10 mouse cellular contexts compared by ENCODE assay signal in genomic region chr16:37690932-37691730, GRCm38 (mm10). TPM values are rescaled to one million over a fixed set of nuclear protein-coding genes. Genes with fewer than 3 reads are reported as not detected.
DNase-seq lines count a peak whose midpoint lies in the region; ATAC-seq and TF ChIP-seq lines count a peak whose summit lies in the region.
"Had no signal": no experiment of that assay in that cellular context is flagged by ENCODE, and none has a peak within 500 bp of the region (broad histone marks: within the 10 kb centered on the region; RNA-seq: fewer than 3 reads in every experiment).

No protein-coding gene starts in this region.

- no peaks in the 10 kb centered on the region for H3K9me3 ChIP-seq in hindbrain, postnatal 0 days (ENCODE audit: low read length)
- H3K9me3 ChIP-seq in hindbrain, embryonic 10.5 days, result no peaks in the 10 kb centered on the region
- H3K9me3 ChIP-seq in midbrain, postnatal 0 days (ENCODE audit: low read length), result no peaks in the 10 kb centered on the region
- H3K9me3 ChIP-seq in midbrain, embryonic 14.5 days (ENCODE audit: control insufficient read depth, low read length), result no peaks in the 10 kb centered on the region
- H3K9me3 ChIP-seq: forebrain, embryonic 10.5 days; neural tube, embryonic 12.5 days had no signal

- H3K36me3 ChIP-seq in hindbrain, postnatal 0 days (ENCODE audit: insufficient read depth, low read length), result no peaks in the 10 kb centered on the region
- no peaks in the 10 kb centered on the region for H3K36me3 ChIP-seq in hindbrain, embryonic 10.5 days
- no peaks in the 10 kb centered on the region for H3K36me3 ChIP-seq in midbrain, postnatal 0 days (ENCODE audit: insufficient read depth, low read length)
- H3K36me3 ChIP-seq in midbrain, embryonic 14.5 days (ENCODE audit: control insufficient read depth, insufficient read depth, low read length), result no peaks in the 10 kb centered on the region
- no peaks in the 10 kb centered on the region for H3K36me3 ChIP-seq in splenic B cell, adult 2 months (ENCODE audit: control insufficient read depth, insufficient read depth, low read length, poor library complexity, severe bottlenecking)
- H3K36me3 ChIP-seq: forebrain, embryonic 10.5 days; neural tube, embryonic 12.5 days had no signal

- H3K4me2 ChIP-seq in hindbrain, postnatal 0 days (ENCODE audit: low read depth, low read length), result no peak overlapping the region
- no peak overlapping the region for H3K4me2 ChIP-seq in midbrain, postnatal 0 days (ENCODE audit: low read depth, low read length, poor library complexity, severe bottlenecking)
- no peak overlapping the region for H3K4me2 ChIP-seq in midbrain, embryonic 14.5 days (ENCODE audit: low read length)
- H3K4me2 ChIP-seq: neural tube, embryonic 12.5 days had no signal

- 80% methylated on average over 12 of the region's 12 CpGs for WGBS in hindbrain, postnatal 0 days
- 87% methylated on average over 12 of the region's 12 CpGs for WGBS in hindbrain, embryonic 10.5 days
- 86% methylated on average over 12 of the region's 12 CpGs for WGBS in midbrain, postnatal 0 days
- 87% methylated on average over 12 of the region's 12 CpGs for WGBS in midbrain, embryonic 14.5 days

- DNase-seq in hindbrain, postnatal 0 days (ENCODE audit: low spot score), result peak; percentile 32
- DNase-seq in hindbrain, embryonic 10.5 days (ENCODE audit: low spot score), result no peak
- peak; percentile 44 for DNase-seq in midbrain, postnatal 0 days (ENCODE audit: low spot score)
- no peak for DNase-seq in midbrain, embryonic 14.5 days
- DNase-seq in splenic B cell, adult 2 months (ENCODE audit: low read depth, low spot score), result peak; percentile 46
- no peak for DNase-seq in left cerebral cortex, postnatal 25 days (ENCODE audit: low spot score in 2 of 2)
- no peak for DNase-seq in embryo, embryonic 9.5 days (ENCODE audit: extremely low spot score)

- ATAC-seq in hindbrain, postnatal 0 days, result no peak
- no peak for ATAC-seq in midbrain, postnatal 0 days (ENCODE audit: low FRiP score)
- ATAC-seq in midbrain, embryonic 14.5 days (ENCODE audit: low FRiP score, low TSS enrichment), result no peak
- ATAC-seq in granulocyte monocyte progenitor cell, adult 5-6 weeks (replicated peaks; ENCODE audit: poor library complexity, severe bottlenecking), result 0 out of 2 replicates have a peak, but pooled peaks have one; percentile 16

- no peak overlapping the region for H3K9ac ChIP-seq in hindbrain, postnatal 0 days (replicated peaks; ENCODE audit: low read length)
- H3K9ac ChIP-seq in midbrain, postnatal 0 days (replicated peaks; ENCODE audit: low read length, poor library complexity, severe bottlenecking), result no peak overlapping the region
- H3K9ac ChIP-seq in midbrain, embryonic 14.5 days (replicated peaks; ENCODE audit: low read length), result no peak overlapping the region
- H3K9ac ChIP-seq: neural tube, embryonic 12.5 days had no signal

- H3K4me1 ChIP-seq in hindbrain, postnatal 0 days (ENCODE audit: insufficient read depth, low read length), result no peaks in the 10 kb centered on the region; the same call in 1 of the 2 replicates
- peaks cover 23% of the 10 kb centered on the region for H3K4me1 ChIP-seq in hindbrain, embryonic 10.5 days (replicated peaks)
- no peaks in the 10 kb centered on the region; the same call in 1 of the 2 replicates for H3K4me1 ChIP-seq in midbrain, postnatal 0 days (ENCODE audit: insufficient read depth, low read length)
- H3K4me1 ChIP-seq in midbrain, embryonic 14.5 days (ENCODE audit: control insufficient read depth, insufficient read depth, low read length), result peaks cover 8% of the 10 kb centered on the region; the same call in 1 of the 2 replicates

- no peaks in the 10 kb centered on the region for H3K27me3 ChIP-seq in hindbrain, postnatal 0 days (ENCODE audit: insufficient read depth, low read length)
- H3K27me3 ChIP-seq in hindbrain, embryonic 10.5 days (ENCODE audit: insufficient read depth, poor library complexity, severe bottlenecking), result no peaks in the 10 kb centered on the region
- H3K27me3 ChIP-seq in midbrain, postnatal 0 days (ENCODE audit: insufficient read depth, low read length), result no peaks in the 10 kb centered on the region
- no peaks in the 10 kb centered on the region for H3K27me3 ChIP-seq in midbrain, embryonic 14.5 days (ENCODE audit: control insufficient read depth, insufficient read depth, low read length)
- no peaks in the 10 kb centered on the region for H3K27me3 ChIP-seq in splenic B cell, adult 2 months (ENCODE audit: control insufficient read depth, insufficient read depth, low read length, poor library complexity, severe bottlenecking)
- H3K27me3 ChIP-seq: neural tube, embryonic 12.5 days had no signal

- H3K27ac ChIP-seq in hindbrain, postnatal 0 days, result no peak overlapping the region
- H3K27ac ChIP-seq in hindbrain, embryonic 10.5 days, result no peak overlapping the region
- H3K27ac ChIP-seq in midbrain, postnatal 0 days (ENCODE audit: low read depth, low read length), result no peak overlapping the region
- H3K27ac ChIP-seq in midbrain, embryonic 14.5 days (replicated peaks; ENCODE audit: low read depth, low read length), result no peak overlapping the region
- H3K27ac ChIP-seq: neural tube, embryonic 12.5 days had no signal

- H3K4me3 ChIP-seq in hindbrain, postnatal 0 days (ENCODE audit: low read length), result no peak overlapping the region
- H3K4me3 ChIP-seq in hindbrain, embryonic 10.5 days, result no peak overlapping the region
- no peak overlapping the region for H3K4me3 ChIP-seq in midbrain, postnatal 0 days (ENCODE audit: low read depth, low read length)
- no peak overlapping the region for H3K4me3 ChIP-seq in midbrain, embryonic 14.5 days (replicated peaks; ENCODE audit: low read depth, low read length)
- H3K4me3 ChIP-seq: forebrain, embryonic 10.5 days; neural tube, embryonic 12.5 days had no signal

- peak; percentile 53 for TF ChIP-seq CTCF in hindbrain, postnatal 0 days (IDR thresholded peaks at IDR 0.05; ENCODE audit: low read depth)
- TF ChIP-seq CTCF in midbrain, postnatal 0 days (IDR thresholded peaks at IDR 0.05), result peak; percentile 56

- intact Hi-C loops in left cerebral cortex, postnatal 25 days (cut with DNase I), result no loop called here

RNA-seq across cellular contexts. Expression of gene Ndufb4, which starts 36.9 kb away (rescaled TPM):
- total RNA-seq in hindbrain, postnatal 0 days (2014; rRNA removed), result 23.0 and 31.3 TPM in 2 replicates
- polyA plus RNA-seq in hindbrain, postnatal 0 days (2015; fragmentation: Nextera tagmentation; extraction: Ambion mirVana), result 99.2 and 100 TPM in 2 replicates
- polyA plus RNA-seq in hindbrain, embryonic 10.5 days (2016; fragmentation: Nextera tagmentation; extraction: Ambion mirVana), result 47.6 and 54.3 TPM in 2 replicates
- 32.3 and 39.6 TPM in 2 replicates for total RNA-seq in midbrain, postnatal 0 days (2014; rRNA removed)
- 86.9 and 90.7 TPM in 2 replicates for polyA plus RNA-seq in midbrain, postnatal 0 days (2015; fragmentation: Nextera tagmentation; extraction: Ambion mirVana)
- 68.6 and 76.9 TPM in 2 replicates for polyA plus RNA-seq in midbrain, embryonic 14.5 days (2014; fragmentation: Nextera tagmentation; extraction: Ambion mirVana)
- total RNA-seq in granulocyte monocyte progenitor cell, adult 5-6 weeks (2014; fragmentation: Nextera tagmentation), result 61.7 and 68.5 TPM in 2 replicates
- 17.2 and 18.8 TPM in 2 replicates for total RNA-seq in granulocyte monocyte progenitor cell, adult 5-6 weeks (2017)
- 10 to 100 TPM; 67.8 to 69.2 TPM for total RNA-seq in left cerebral cortex, postnatal 25 days (2021)

Comparison
In these comparisons a context has a peak if more than half of its experiments do, and no peak if none do; other contexts are left out.
1. DNase-seq: peak in hindbrain, postnatal 0 days (single experiment), midbrain, postnatal 0 days (single experiment) and splenic B cell, adult 2 months (single experiment); none in hindbrain, embryonic 10.5 days (single experiment), midbrain, embryonic 14.5 days (single experiment), left cerebral cortex, postnatal 25 days (0 of 2) and embryo, embryonic 9.5 days (single experiment).